Mouse (Mus musculus) adrenal gland, postnatal 14 days (tissue): ENCODE measurements at regions not wholly inside any gene's neighbourhood (a gene's known extent, or its start where the extent isn't known, plus 50 kb on each side); places are given as distances from the start of the nearest gene placed in this dataset.

Experiments
- DNase-seq: peaks from one replicate; pipeline ENCODE4 v3.0.0; 2021; ENCODE audit warnings: mixed read lengths
- microRNA-seq, 2 experiments: library from miRNA; unstranded; fragments of <30 nt; microRNA quantifications; one replicate each; pipeline ENCODE4 v1.2.0; 2021

DNA sequence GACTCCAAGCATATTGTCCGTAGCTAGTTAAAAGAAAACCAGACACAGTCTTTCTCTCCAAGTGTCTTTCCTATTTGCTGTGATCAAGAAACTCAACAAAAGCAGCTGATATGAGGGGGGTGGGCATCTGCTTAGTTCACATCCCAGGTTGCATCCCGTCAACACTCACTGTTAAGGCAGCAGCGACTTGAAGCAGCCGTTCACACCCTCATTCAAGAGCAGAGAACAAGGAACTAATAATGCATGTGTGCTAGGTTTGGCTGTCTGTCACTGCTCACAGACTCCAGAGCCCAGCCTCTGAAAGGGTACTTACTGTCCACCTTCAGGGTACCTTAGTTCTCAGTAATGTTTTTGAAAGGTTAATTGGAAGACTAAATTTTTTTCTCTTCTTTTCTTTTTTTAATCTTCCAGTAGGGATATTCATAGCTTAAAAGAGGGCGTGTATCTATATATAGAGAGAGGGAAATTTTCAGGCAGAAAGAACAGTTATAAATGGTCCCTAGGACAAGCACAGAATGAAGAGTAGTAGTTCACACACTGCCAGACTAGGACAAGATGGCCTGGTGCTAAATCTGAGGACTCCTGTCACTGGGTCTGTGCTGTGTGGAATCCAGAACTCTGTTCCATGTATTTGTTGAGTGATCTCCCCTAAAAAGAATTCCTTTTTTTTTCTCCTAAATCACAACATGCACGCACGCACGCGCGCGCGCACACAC lies 199.1 kb upstream of the BB014433 start:
- no peak for DNase-seq

DNA sequence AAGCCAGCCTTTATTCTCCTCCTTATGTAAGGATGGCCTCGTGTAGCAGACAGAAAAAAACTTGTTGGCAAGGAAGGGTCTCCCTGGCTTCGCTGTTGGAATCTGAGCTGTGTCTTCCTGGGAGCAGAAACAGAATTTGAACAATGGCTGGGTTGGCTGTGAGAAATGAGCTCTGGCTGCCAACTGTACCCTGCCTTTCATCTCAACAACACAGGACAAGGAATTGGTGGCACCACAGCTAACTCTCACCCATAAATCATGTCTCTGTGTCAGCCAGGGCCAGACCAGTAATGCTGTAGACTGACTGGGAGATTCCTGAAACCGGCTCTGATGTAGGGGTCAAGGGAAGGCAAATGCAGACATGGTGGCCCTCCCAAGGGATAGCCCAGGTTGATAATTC lies 189.5 kb upstream of the BB014433 start:
- DNase-seq: no peak

DNA sequence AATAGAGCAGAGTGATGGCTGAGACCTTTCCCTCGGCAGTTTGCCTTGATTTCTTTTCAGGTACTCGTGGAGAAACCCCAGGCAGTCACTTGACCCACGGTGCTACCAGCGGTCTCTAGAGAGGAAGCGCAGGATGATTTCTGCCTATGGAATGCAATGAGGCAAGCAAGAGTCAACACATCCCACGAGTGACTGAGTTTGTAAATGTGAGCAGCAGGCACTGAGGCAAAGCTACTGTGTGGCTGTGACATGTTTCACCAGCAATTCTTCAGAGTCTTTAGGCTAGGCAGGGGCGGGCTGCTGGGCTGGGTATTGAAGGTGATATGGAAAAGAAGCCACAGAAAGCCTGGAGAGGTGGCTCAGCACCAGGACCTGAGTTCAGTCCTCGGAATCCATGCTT lies 187.4 kb upstream of the BB014433 start:
- no peak for DNase-seq

DNA sequence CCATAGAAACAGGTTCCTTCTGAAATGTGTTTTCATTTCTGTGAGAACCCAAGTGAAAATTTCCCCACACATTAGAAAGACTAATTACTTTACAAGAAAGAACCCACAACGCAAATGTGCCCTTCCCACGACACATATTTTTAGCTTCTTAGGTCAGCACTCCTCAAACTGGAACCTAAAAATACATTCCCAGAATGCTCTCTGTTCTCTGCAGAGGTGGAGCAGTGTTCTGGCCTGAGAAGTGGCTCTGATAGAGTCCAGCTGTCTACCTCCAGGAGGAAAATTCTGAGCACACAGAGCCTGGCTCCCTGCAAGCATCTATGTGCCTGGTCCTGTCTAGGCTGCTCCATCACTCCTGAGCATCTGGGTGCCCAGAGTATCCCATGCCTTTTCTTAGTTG lies 184.3 kb upstream of the BB014433 start:
- no peak for DNase-seq

DNA sequence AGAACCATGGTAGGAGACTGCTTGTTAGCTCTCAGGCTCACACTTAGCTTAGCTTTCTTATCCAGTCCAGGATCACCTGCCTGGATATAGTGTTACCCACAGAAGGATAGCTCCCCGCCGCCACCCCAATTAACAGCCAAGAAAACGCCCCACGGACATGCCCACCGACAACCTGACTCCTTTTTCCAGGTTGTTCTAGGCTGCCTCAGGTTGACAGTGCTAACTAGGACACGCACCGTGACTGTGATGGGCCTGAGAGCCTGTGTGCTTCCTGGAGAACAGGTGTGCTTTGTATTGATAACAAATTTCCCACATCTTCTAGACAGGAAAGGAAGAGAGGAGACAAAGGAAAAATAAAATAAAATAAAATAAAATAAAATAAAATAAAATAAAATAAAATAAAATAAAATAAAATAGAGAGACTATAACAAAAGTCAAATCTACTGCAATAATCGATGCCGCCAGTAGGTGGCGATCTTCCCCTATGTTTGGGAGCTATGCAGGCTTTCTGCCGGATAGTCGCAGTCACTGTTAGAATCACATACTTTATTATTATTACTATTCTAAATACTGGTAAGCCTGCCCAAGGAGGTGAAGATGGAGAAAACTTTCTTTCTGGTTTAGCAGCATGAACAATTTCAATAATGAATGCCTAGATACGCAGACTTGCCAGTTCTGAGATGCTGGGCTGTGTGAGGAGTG lies 175.5 kb upstream of the BB014433 start:
- peak; percentile 62 for DNase-seq

DNA sequence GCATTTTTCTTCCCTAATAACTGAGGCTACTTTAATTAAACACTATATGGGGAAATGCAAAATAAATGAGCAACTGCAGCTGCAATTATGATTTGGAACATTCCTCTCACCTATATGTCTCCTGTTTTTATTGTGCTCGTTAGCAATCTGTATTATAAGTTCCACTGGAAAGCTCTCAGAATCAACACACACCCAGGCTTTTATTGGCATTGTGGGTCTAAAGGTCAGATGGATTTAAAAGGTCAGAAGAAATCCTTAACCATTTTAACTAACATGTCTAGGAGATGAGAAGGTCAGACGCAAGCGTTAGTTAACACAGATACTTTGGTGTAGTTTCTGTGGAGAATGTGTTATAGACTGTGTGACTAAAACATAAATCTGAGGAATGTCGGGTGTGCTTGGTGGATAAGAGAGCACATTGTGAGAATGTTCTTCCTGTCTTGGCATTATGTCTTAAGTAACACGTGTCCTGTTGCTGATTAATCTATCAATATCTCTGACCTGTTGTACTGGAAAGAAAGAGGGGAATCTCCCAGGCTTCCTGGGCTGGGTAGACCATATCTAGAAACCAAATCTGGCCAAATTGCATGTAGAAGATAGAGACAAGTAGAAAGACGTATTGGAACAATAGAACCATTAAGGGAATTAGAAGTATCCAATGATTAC lies 164.1 kb upstream of the BB014433 start:
- no peak for DNase-seq

DNA sequence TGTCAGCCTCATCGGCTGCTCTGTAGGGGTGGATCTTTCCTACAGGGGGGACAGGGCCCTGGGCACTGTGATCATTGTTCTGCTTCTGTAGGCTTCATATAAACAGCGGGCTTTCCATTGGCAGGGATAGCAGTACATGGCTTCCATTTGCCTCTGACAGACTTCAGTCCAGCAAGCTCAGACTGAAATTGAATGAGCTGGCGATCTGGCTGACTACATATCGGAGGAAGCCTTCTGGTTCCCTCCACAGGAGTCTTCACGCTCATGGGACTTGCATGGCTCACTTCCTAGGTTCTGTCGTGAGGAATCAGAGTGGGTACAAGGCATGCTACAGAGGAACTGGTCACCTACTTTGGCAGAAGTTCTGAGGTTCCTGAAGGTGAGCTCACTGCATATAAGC lies 155.7 kb upstream of the BB014433 start:
- no peak for DNase-seq

DNA sequence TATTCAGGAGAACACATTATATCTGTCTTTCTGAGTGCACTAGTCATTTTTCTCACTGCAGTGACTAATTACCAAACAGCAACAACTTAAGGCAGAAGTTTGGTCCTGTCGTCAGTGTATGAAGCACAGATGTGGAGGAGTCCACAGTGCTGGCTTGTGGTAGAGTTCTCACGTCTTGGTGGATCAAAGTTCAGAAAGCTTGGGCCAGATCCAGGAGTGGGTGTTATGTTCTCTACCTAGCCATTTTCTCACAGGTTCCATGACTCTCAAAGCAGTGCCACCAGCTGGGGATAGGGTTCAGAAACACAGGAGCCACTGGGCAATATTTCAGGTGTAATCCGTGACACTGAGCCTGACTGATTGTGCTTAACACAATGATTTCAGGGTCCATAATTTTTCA lies 144.8 kb upstream of the BB014433 start:
- no peak for DNase-seq

DNA sequence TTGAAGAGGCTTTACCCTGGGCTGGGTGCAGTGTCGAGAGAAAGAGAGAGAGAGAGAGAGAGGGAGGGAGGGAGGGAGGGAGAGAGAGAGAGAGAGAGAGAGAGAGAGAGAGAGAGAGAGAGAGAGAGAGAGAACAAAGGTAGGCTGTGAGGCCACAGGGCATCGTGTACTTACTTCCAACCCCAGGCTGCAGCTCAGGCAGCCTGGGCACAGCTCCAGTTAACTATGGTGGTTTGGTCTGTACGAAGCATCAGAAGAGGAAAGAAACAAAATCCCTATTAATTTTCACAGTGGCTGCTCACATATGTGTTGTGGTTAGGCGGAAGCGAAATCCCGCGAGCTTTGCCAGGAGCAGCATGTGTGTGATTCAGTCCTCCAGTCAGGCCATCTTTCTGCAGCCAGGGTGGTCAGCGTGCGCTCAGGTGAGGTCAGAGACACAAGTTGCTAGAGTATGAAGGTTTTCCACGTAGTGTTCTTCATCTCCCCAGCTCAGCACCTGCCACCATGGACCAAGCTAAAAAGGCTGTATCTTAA lies 143.3 kb upstream of the BB014433 start:
- DNase-seq: no peak

Small RNA genes lying in the stretch of these regions (microRNA-seq; reads per million reads assigned to microRNA genes)
- gene Gm25255 (0 reads per million in 2 experiments), gene Gm25871 (0 reads per million in 2 experiments)
